Comparison of ENCODE assay signal across 12 mouse cellular contexts in the genomic region with DNA sequence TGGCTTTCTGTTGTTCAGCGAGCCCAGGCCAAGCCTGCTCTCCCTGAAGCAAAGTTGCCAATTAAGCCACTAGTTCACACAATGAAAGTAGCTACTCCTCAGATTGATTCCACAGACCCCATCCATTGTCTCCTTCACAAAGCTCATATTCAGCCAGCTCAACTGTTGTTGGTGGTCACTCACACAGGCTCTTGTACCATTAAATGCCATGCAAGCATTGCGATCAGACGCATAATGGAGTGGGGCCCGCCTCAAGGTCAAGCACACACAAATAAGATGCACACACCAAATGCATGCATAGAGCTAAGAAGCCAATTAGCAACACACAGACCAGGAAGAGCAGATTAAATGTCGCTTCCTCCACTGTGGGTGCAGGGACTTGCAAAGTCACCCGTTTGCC.
DNase-seq lines count a peak whose midpoint lies in the region; ATAC-seq lines count a peak whose summit lies in the region.
"Had no signal": no experiment of that assay in that cellular context is flagged by ENCODE, and none has a peak within 500 bp of the region (broad histone marks: within the 10 kb centered on the region; RNA-seq: fewer than 3 reads in every experiment).

No protein-coding gene starts in this region.

- no peaks in the 10 kb centered on the region for H3K9me3 ChIP-seq in forebrain, embryonic 13.5 days (replicated peaks)
- H3K9me3 ChIP-seq in midbrain, embryonic 14.5 days (ENCODE audit: control insufficient read depth, low read length): no peaks in the 10 kb centered on the region
- H3K9me3 ChIP-seq: G1E; limb, embryonic 12.5 days had no signal

- 17% methylated on average over 6 of the region's 6 CpGs for WGBS in forebrain, embryonic 13.5 days
- WGBS in midbrain, embryonic 14.5 days: 41% methylated on average over 6 of the region's 6 CpGs

- ATAC-seq in forebrain, embryonic 13.5 days: peak; percentile 46
- ATAC-seq in midbrain, embryonic 14.5 days (ENCODE audit: low FRiP score, low TSS enrichment): peak; percentile 7; the same call in 1 of the 2 replicates
- ATAC-seq in frontal cortex, adult (ENCODE audit: low TSS enrichment): no peak

- H3K27ac ChIP-seq in forebrain, embryonic 13.5 days: peak overlapping the region; percentile 31
- H3K27ac ChIP-seq in midbrain, embryonic 14.5 days (replicated peaks; ENCODE audit: low read depth, low read length): no peak overlapping the region
- H3K27ac ChIP-seq: limb, embryonic 12.5 days had no signal

- H3K36me3 ChIP-seq in forebrain, embryonic 13.5 days (ENCODE audit: poor library complexity, severe bottlenecking): peaks cover 16% of the 10 kb centered on the region; the same call in 1 of the 2 replicates
- peaks cover 40% of the 10 kb centered on the region for H3K36me3 ChIP-seq in midbrain, embryonic 14.5 days (ENCODE audit: control insufficient read depth, insufficient read depth, low read length)
- H3K36me3 ChIP-seq: G1E had no signal

- DNase-seq in embryo, embryonic 10 days (ENCODE audit: low spot score): peak; percentile 50
- no peak for DNase-seq in embryo, embryonic 9.5 days (ENCODE audit: extremely low spot score)
- DNase-seq in R1 (ENCODE audit: low read depth, low spot score): peak; percentile 92
- DNase-seq in midbrain, embryonic 14.5 days: no peak
- DNase-seq in right cerebral cortex, adult 18-20 months: no peak
- DNase-seq in frontal cortex, postnatal 36 days (ENCODE audit: low spot score in 2 of 2): no peak

- peaks cover 13% of the 10 kb centered on the region for H3K27me3 ChIP-seq in forebrain, embryonic 13.5 days
- H3K27me3 ChIP-seq in midbrain, embryonic 14.5 days (ENCODE audit: control insufficient read depth, insufficient read depth, low read length): no peaks in the 10 kb centered on the region
- H3K27me3 ChIP-seq: limb, embryonic 12.5 days had no signal

- no peak overlapping the region for H3K9ac ChIP-seq in forebrain, embryonic 13.5 days
- H3K9ac ChIP-seq in midbrain, embryonic 14.5 days (replicated peaks; ENCODE audit: low read length): no peak overlapping the region
- H3K9ac ChIP-seq: limb, embryonic 12.5 days; liver, postnatal 0 days had no signal

- H3K4me3 ChIP-seq in forebrain, embryonic 13.5 days: no peak overlapping the region
- H3K4me3 ChIP-seq in midbrain, embryonic 14.5 days (replicated peaks; ENCODE audit: low read depth, low read length): no peak overlapping the region
- H3K4me3 ChIP-seq: erythroblast, embryonic 14.5 days; limb, embryonic 12.5 days had no signal

- no peak overlapping the region for H3K4me2 ChIP-seq in forebrain, embryonic 13.5 days
- no peak overlapping the region for H3K4me2 ChIP-seq in midbrain, embryonic 14.5 days (ENCODE audit: low read length)
- H3K4me2 ChIP-seq: limb, embryonic 12.5 days had no signal

- H3K4me1 ChIP-seq in forebrain, embryonic 13.5 days: peaks cover 22% of the 10 kb centered on the region
- peaks cover 4% of the 10 kb centered on the region; the same call in 1 of the 2 replicates for H3K4me1 ChIP-seq in midbrain, embryonic 14.5 days (ENCODE audit: control insufficient read depth, insufficient read depth, low read length)

Comparison
In these comparisons a context has a peak if more than half of its experiments do, and no peak if none do; other contexts are left out.
1. DNase-seq: peak in embryo, embryonic 10 days (single experiment) and R1 (single experiment); none in embryo, embryonic 9.5 days (single experiment), midbrain, embryonic 14.5 days (single experiment), right cerebral cortex, adult 18-20 months (single experiment) and frontal cortex, postnatal 36 days (0 of 2).